Mouse (Mus musculus) embryonic facial prominence, embryonic 13.5 days (tissue): ENCODE measurements at regions not wholly inside any gene's neighbourhood (a gene's known extent, or its start where the extent isn't known, plus 50 kb on each side); places are given as distances from the start of the nearest gene placed in this dataset.

Experiments
- ATAC-seq: fragments of 200-750 bp; cut with Nextera tagmentation; 2 replicates; pipeline ENCODE4 v1.8.0; 2017; ENCODE audit warnings: low read depth; ENCODE audit not compliant: insufficient number of reproducible peaks, insufficient read depth, low FRiP score, low TSS enrichment
- H3K27ac ChIP-seq: fragments of 300-500 bp; sonication (generic); 2 replicates; pipeline ENCODE4 v1.5.1; 2015; ENCODE audit warnings: moderate library complexity, mild to moderate bottlenecking, inconsistent platforms
- H3K27me3 ChIP-seq: fragments of 300-500 bp; sonication (generic); 2 replicates; pipeline ENCODE4 v1.6.1; 2015; ENCODE audit warnings: mild to moderate bottlenecking, inconsistent platforms
- H3K36me3 ChIP-seq: fragments of 300-500 bp; sonication (generic); 2 replicates; pipeline ENCODE4 v1.6.1; 2015; ENCODE audit warnings: mild to moderate bottlenecking, inconsistent platforms
- H3K4me1 ChIP-seq: fragments of 300-500 bp; sonication (generic); 2 replicates; pipeline ENCODE4 v1.6.1; 2015; ENCODE audit warnings: inconsistent platforms
- H3K4me2 ChIP-seq: fragments of 300-500 bp; sonication (generic); 2 replicates; pipeline ENCODE4 v1.6.1; 2015; ENCODE audit warnings: moderate library complexity, mild to moderate bottlenecking, inconsistent platforms
- H3K4me3 ChIP-seq: fragments of 300-500 bp; sonication (generic); 2 replicates; pipeline ENCODE4 v1.5.1; 2015; ENCODE audit warnings: mild to moderate bottlenecking, inconsistent platforms
- H3K9ac ChIP-seq: fragments of 300-500 bp; sonication (generic); 2 replicates; pipeline ENCODE4 v1.6.1; 2015; ENCODE audit warnings: mild to moderate bottlenecking, inconsistent platforms
- H3K9me3 ChIP-seq: fragments of 300-500 bp; sonication (generic); 2 replicates; pipeline ENCODE4 v1.6.1; 2016; ENCODE audit warnings: inconsistent platforms
- WGBS: fragments of 180-500 bp; shearing (Covaris S2); methylation state at CpG from one replicate; pipeline ENCODE4 v1.1.7; 2015; ENCODE audit warnings: mixed read lengths; 5-methylcytosine and 5-hydroxymethylcytosine counted together

- no peak overlapping the region for H3K4me2 ChIP-seq
- no peaks in the 10 kb centered on the region for H3K27me3 ChIP-seq
- WGBS, result 69% methylated on average over 1 of the region's 1 CpGs
- no peak overlapping the region for H3K27ac ChIP-seq
- H3K4me3 ChIP-seq, result no peak overlapping the region
- no peaks in the 10 kb centered on the region for H3K36me3 ChIP-seq
- no peak for ATAC-seq
- H3K9ac ChIP-seq, result no peak overlapping the region
- no peaks in the 10 kb centered on the region for H3K9me3 ChIP-seq
- no peaks in the 10 kb centered on the region for H3K4me1 ChIP-seq
These were observed 221.5 kb downstream of the 1500009L16Rik start for GRCm38 (mm10) chr10:83944158-83944557.

GRCm38 (mm10) chr10:83944897-83945296 lies 222.2 kb downstream of the 1500009L16Rik start:
- Histone ChIP-seq H3K36me3 (no peaks in the 10 kb centered on the region), H3K4me3 (no peak overlapping the region), H3K4me1 (no peaks in the 10 kb centered on the region), H3K9me3 (no peaks in the 10 kb centered on the region), H3K27me3 (no peaks in the 10 kb centered on the region), H3K27ac (no peak overlapping the region), H3K4me2 (no peak overlapping the region), H3K9ac (no peak overlapping the region)
- ATAC-seq, result no peak
- WGBS, result 96% methylated on average over 10 of the region's 10 CpGs

GRCm38 (mm10) chr10:83945503-83945902 lies 222.8 kb downstream of the 1500009L16Rik start:
- no peak overlapping the region for H3K27ac ChIP-seq
- H3K4me2 ChIP-seq, result no peak overlapping the region
- no peak overlapping the region for H3K4me3 ChIP-seq
- no peaks in the 10 kb centered on the region for H3K27me3 ChIP-seq
- H3K9me3 ChIP-seq, result no peaks in the 10 kb centered on the region
- no peaks in the 10 kb centered on the region for H3K4me1 ChIP-seq
- ATAC-seq, result no peak
- H3K36me3 ChIP-seq, result no peaks in the 10 kb centered on the region
- H3K9ac ChIP-seq, result no peak overlapping the region
- WGBS, result 89% methylated on average over 9 of the region's 9 CpGs

GRCm38 (mm10) chr10:83946186-83947176 lies 223.8 kb downstream of the 1500009L16Rik start:
- Histone ChIP-seq H3K9me3 (no peaks in the 10 kb centered on the region), H3K9ac (no peak overlapping the region), H3K27ac (no peak overlapping the region), H3K4me1 (no peaks in the 10 kb centered on the region), H3K4me3 (no peak overlapping the region), H3K4me2 (no peak overlapping the region), H3K36me3 (no peaks in the 10 kb centered on the region), H3K27me3 (no peaks in the 10 kb centered on the region)
- no peak for ATAC-seq
- 76% methylated on average over 11 of the region's 11 CpGs for WGBS

DNA sequence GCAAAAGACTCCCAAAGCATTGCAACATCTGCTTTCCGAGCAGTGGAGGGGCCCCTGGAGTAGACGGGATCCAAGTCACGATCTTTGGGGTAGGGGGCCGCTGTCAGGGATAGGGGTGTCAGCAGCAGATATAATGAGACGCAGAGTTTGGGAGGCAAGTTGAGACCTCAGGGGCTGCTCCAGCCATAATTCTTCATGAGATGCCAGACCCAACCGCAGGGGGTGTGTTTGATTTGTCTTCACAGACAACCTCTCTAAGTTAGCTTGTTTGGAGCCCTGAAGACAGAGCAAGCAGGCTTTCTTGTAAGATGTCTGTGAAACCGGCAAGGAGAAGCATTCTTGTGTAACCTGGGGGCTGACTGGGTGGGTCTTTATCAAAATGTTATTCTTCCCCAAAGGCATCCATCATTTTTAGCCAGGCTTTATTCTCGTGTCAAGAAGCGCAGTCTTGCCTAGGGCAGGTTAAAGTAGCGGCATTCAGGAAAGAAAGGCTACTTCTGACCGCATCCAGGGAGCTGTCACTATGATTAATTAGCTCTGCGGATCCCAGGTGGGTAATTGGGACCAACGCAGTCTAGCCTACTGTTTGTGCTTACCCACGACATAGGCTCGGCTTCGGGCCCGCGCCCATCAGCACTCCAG lies 234.6 kb downstream of the 1500009L16Rik start:
- 58% methylated on average over 18 of the region's 18 CpGs for WGBS
- H3K9ac ChIP-seq, result no peak overlapping the region

GRCm38 (mm10) chr10:83958397-83958796 lies 235.7 kb downstream of the 1500009L16Rik start:
- Histone ChIP-seq H3K36me3 (no peaks in the 10 kb centered on the region), H3K27ac (no peak overlapping the region), H3K4me3 (no peak overlapping the region), H3K9me3 (no peaks in the 10 kb centered on the region), H3K27me3 (no peaks in the 10 kb centered on the region), H3K4me1 (peaks cover 1% of the 10 kb centered on the region; the same call in 1 of the 2 replicates), H3K9ac (no peak overlapping the region), H3K4me2 (no peak overlapping the region)
- no peak for ATAC-seq
- WGBS, result 85% methylated on average over 3 of the region's 3 CpGs

More for the DNA sequence above, 234.6 kb downstream of the 1500009L16Rik start:
- H3K9me3 ChIP-seq, result no peaks in the 10 kb centered on the region
- ATAC-seq, result no peak
- H3K27me3 ChIP-seq, result no peaks in the 10 kb centered on the region
- H3K27ac ChIP-seq, result no peak overlapping the region
- H3K4me3 ChIP-seq, result no peak overlapping the region
- H3K36me3 ChIP-seq, result no peaks in the 10 kb centered on the region
- H3K4me2 ChIP-seq, result no peak overlapping the region
- H3K4me1 ChIP-seq, result no peaks in the 10 kb centered on the region

DNA sequence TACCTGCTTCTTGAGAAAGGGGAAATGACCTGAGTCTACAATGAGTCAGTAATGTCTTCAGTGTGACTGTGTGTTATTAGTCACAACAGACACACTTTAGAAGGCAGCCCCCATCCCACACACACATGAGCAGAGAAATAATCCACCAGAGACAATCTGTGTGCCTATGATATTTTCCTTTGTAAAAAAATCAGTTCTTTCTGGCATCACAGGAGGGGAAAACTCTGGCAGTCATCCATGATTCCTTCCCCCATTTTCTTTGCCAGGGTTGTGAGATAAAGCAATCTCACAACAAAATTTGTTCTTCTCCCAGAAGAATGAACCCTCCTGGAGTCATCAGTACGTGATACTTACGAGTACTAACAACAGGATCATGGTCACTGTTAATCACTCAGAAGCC lies 236.2 kb downstream of the 1500009L16Rik start:
- ATAC-seq, result no peak
- 83% methylated on average over 2 of the region's 2 CpGs for WGBS
- H3K27me3 ChIP-seq, result no peaks in the 10 kb centered on the region
- no peak overlapping the region for H3K4me3 ChIP-seq
- no peaks in the 10 kb centered on the region for H3K36me3 ChIP-seq
- no peak overlapping the region for H3K4me2 ChIP-seq
- H3K9me3 ChIP-seq, result no peaks in the 10 kb centered on the region
- no peak overlapping the region for H3K27ac ChIP-seq
- peaks cover 6% of the 10 kb centered on the region; the same call in 1 of the 2 replicates for H3K4me1 ChIP-seq
- no peak overlapping the region for H3K9ac ChIP-seq

DNA sequence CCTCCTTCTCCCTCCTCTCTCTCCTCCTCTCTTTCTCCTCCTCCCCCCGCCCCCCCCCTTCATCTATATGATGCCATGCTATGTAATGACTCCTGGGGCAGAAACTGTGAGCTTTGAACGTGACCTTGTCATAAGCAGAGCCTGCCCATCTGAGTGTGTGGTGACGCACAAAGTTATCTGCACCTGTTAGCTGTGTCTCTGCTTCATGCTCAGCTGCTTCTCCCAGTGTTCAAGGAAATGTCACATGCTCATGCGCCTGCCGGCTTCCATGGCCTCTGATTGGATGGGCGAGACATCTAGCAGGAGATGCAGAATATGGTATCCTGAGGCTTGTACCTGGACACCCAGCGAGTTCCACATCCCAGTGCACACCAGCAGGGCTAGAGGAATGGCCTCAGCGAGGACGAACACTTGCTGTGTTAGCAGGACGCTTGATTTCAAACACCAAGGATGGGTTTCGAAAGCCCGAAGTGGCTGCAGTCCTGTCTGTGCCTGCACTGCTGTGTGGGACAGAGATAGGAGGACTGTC lies 240.6 kb downstream of the 1500009L16Rik start:
- no peak overlapping the region for H3K4me2 ChIP-seq
- no peak for ATAC-seq
- 71% methylated on average over 12 of the region's 12 CpGs for whole genome bisulfite sequencing
- no peak overlapping the region for H3K4me3 ChIP-seq
- no peaks in the 10 kb centered on the region for H3K27me3 ChIP-seq
- no peaks in the 10 kb centered on the region for H3K36me3 ChIP-seq
- no peak overlapping the region for H3K27ac ChIP-seq
- H3K9me3 ChIP-seq, result peaks cover 4% of the 10 kb centered on the region; the same call in 1 of the 2 replicates
- no peak overlapping the region for H3K9ac ChIP-seq
- H3K4me1 ChIP-seq, result peaks cover 18% of the 10 kb centered on the region

DNA sequence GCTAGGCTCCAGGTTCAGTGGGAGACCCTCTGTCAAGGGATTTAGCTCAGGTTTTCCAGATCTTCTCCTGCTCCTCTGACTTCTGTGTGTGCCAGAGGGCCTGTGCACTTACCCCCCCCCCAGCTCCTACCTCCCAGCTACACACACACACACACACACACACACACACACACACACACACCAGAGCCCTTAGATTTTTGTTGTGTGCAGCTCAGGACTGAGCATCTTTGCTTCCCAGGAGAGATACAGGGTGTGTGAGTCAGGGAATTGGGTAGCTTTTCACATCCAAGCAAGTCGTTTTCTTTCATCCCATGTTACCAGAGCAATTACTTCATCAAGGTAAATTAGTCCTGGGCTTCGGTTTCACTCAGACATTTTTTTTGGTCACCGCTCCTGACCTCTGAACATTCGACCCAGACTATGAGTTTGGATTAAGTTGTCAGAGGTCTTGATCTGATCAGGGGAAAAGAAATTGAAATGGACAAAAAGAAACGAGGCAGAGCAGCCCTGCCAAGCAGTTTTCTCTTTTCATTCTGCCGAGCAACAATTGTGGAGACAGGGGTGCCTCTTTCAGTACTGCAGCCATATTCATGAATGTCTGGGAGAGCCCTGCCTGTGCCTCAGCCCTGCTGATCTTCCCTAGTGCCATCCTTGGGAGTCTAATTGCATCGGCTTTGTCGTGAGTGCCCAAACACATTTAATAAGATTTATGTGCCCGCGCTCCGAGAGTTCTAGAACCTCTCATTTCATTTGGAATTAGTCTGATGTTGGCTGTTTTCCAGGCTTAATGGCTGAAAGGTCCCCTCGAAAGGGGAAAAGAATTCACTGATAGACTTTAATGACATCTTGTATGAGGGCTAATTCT lies 241.3 kb downstream of the 1500009L16Rik start:
- ATAC-seq, result no peak
- H3K4me3 ChIP-seq, result no peak overlapping the region
- H3K4me1 ChIP-seq, result peaks cover 18% of the 10 kb centered on the region

DNA sequence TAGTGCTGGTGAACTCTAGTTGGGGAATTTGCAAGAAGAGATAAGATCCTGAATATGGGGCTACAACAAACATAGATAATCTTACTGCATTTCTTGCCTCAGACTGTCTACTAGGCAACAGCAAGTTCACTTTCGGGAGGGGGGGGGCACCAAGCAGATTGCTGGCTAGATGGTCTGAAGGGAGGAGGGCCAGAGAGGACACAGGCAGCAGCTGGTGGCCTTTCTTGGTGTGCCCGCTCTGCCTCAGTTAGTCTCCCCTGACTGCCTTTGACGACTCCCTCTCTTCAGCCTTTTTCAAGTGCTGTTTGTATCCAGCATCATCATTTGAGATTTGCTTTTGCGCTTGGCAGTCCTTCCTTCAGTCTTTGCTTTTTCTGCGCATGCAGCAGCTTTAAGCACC lies 242.2 kb downstream of the 1500009L16Rik start:
- H3K9me3 ChIP-seq, result peaks cover 4% of the 10 kb centered on the region; the same call in 1 of the 2 replicates
- no peak overlapping the region for H3K9ac ChIP-seq
- H3K4me2 ChIP-seq, result no peak overlapping the region
- H3K36me3 ChIP-seq, result no peaks in the 10 kb centered on the region
- no peak overlapping the region for H3K27ac ChIP-seq
- H3K4me1 ChIP-seq, result peaks cover 21% of the 10 kb centered on the region
- H3K4me3 ChIP-seq, result no peak overlapping the region
- ATAC-seq, result no peak
- no peaks in the 10 kb centered on the region for H3K27me3 ChIP-seq
- 70% methylated on average over 5 of the region's 5 CpGs for WGBS

More for the DNA sequence above, 241.3 kb downstream of the 1500009L16Rik start:
- Histone ChIP-seq H3K36me3 (no peaks in the 10 kb centered on the region), H3K9ac (no peak overlapping the region), H3K27ac (no peak overlapping the region), H3K27me3 (no peaks in the 10 kb centered on the region), H3K4me2 (no peak overlapping the region), H3K9me3 (peaks cover 4% of the 10 kb centered on the region; the same call in 1 of the 2 replicates)
- 18% methylated on average over 12 of the region's 12 CpGs for WGBS

DNA sequence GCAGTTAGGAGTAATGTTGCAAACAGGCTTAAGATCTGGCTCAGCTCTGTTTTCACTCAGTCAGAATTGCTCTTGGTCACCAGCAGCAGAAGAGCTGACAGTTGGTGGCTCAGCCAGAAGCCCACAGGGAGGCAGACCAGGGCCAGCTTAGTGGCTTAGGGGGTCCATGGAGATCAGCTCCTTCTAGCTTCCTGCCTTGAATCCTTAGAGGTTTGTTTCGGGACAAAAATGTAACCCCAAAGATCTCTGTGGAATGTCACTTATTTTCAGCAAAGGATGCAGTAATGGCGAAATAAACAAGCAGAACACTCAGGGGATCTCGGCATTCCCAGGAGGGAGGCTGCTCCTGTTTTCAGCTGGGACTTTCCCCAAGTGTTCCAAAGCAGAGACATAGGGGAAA lies 247.8 kb downstream of the 1500009L16Rik start:
- H3K4me3 ChIP-seq, result no peak overlapping the region
- no peaks in the 10 kb centered on the region for H3K36me3 ChIP-seq
- no peaks in the 10 kb centered on the region for H3K27me3 ChIP-seq
- H3K4me1 ChIP-seq, result peaks cover 21% of the 10 kb centered on the region
- 47% methylated on average over 3 of the region's 3 CpGs for WGBS
- H3K27ac ChIP-seq, result no peak overlapping the region
- H3K9me3 ChIP-seq, result peaks cover 4% of the 10 kb centered on the region; the same call in 1 of the 2 replicates
- ATAC-seq, result no peak
- no peak overlapping the region for H3K4me2 ChIP-seq
- no peak overlapping the region for H3K9ac ChIP-seq
